Mouse (Mus musculus): ENCODE data around the gene Epm2a. TPM values are rescaled to one million over a fixed set of nuclear protein-coding genes. Genes with fewer than 3 reads are reported as not detected.

The Epm2a gene
- polyA plus RNA-seq, 1 experiment from 2014 or later, result 1.3 TPM

- 89% methylated on average over 6 of the region's 6 CpGs for WGBS
- ATAC-seq (ENCODE audit: low FRiP score), result no peak
These were observed 96.1 kb downstream of the Epm2a start for GRCm38 (mm10) chr10:11439342-11439741.

DNA sequence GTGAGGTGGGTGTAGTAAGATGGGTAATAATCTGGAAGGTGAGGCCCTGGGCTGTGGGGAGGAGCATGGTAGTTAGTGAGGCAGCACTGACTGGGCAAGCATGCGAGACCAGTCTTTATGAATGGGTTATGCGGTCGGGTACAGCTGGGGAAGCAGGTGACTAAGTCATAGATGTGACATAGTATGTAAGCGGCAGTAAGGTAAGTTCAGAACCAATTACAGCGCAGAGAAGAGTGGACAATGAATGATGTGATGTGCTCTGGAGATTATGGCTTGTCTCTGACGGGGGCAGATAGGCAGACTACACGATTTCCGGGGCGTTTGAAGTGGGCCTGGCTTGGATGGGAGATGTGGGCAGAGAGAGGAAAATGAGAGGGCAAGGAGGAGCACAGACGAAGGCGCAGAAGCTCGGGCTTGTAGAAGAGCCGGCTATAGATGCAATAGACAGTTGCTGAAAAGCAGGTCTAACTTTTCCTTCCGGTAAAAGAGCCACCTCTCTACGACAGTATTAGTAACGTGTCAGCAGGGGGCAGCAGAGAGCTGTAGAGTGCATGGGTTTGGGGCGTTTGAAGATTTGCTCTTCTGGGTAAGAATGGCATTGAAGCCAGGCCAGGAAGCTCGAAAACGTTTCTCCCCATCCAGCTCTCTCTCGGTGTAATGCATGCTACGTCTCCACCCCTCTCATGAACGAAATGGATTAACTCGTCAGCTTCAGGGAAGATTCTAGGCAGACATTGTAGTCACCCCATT lies 106.5 kb downstream of the Epm2a start:
- H3K4me1 ChIP-seq (replicated peaks), result peaks cover 10% of the 10 kb centered on the region
- H3K9ac ChIP-seq, result peak overlapping the region; percentile 20; the same call in 1 of the 2 replicates
- 0 out of 2 replicates have a peak overlapping the region, but pooled peaks have one; percentile 41 for H3K27ac ChIP-seq

More at GRCm38 (mm10) chr10:11439342-11439741, 96.1 kb downstream of the Epm2a start:
- Histone ChIP-seq H3K4me1 (replicated peaks) (no peaks in the 10 kb centered on the region), H3K9me3 (no peaks in the 10 kb centered on the region), H3K27ac (no peak overlapping the region), H3K4me3 (no peak overlapping the region), H3K27me3 (no peaks in the 10 kb centered on the region), H3K36me3 (no peaks in the 10 kb centered on the region), H3K4me2 (no peak overlapping the region), H3K9ac (no peak overlapping the region)

DNA sequence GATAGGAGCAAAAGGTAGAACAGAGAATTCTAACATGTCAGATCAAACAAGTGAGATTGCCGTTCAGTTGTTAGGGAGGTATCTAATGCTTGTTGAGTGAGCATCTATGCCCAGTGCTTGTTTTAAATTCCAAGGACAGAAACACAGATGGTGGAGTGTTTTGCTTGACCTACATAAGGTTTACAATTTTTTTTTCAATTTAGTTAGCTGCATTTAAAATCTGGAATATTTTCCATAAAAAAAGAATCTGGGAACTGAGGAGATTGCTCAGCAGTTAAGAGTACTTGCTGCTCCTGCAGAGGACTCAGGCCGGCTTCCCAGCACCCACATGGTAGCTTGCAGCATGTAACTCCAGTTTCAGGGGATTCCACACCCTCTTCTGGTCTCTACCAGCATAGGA lies 109.3 kb downstream of the Epm2a start:
- Histone ChIP-seq H3K4me2 (no peak overlapping the region), H3K4me1 (replicated peaks) (peaks cover 10% of the 10 kb centered on the region), H3K4me3 (no peak overlapping the region), H3K9me3 (no peaks in the 10 kb centered on the region), H3K36me3 (no peaks in the 10 kb centered on the region), H3K27me3 (no peaks in the 10 kb centered on the region), H3K9ac (no peak overlapping the region), H3K27ac (no peak overlapping the region)
- 94% methylated on average over 2 of the region's 2 CpGs for WGBS
- ATAC-seq (ENCODE audit: low FRiP score), result no peak

More for the DNA sequence above, 106.5 kb downstream of the Epm2a start:
- WGBS, result 34% methylated on average over 23 of the region's 23 CpGs
- Histone ChIP-seq H3K4me2 (peak overlapping the region; percentile 21; the same call in 1 of the 2 replicates), H3K36me3 (no peaks in the 10 kb centered on the region), H3K4me3 (no peak overlapping the region), H3K9me3 (no peaks in the 10 kb centered on the region), H3K27me3 (no peaks in the 10 kb centered on the region)
- peak; percentile 91 for ATAC-seq (ENCODE audit: low FRiP score)

GRCm38 (mm10) chr10:11457445-11457844 lies 114.2 kb downstream of the Epm2a start:
- Histone ChIP-seq H3K9ac (no peak overlapping the region), H3K9me3 (no peaks in the 10 kb centered on the region), H3K36me3 (no peaks in the 10 kb centered on the region), H3K27ac (no peak overlapping the region), H3K4me2 (no peak overlapping the region), H3K4me3 (no peak overlapping the region), H3K27me3 (no peaks in the 10 kb centered on the region), H3K4me1 (replicated peaks) (no peaks in the 10 kb centered on the region)
- WGBS, result 30% methylated on average over 1 of the region's 1 CpGs
- ATAC-seq (ENCODE audit: low FRiP score), result no peak

DNA sequence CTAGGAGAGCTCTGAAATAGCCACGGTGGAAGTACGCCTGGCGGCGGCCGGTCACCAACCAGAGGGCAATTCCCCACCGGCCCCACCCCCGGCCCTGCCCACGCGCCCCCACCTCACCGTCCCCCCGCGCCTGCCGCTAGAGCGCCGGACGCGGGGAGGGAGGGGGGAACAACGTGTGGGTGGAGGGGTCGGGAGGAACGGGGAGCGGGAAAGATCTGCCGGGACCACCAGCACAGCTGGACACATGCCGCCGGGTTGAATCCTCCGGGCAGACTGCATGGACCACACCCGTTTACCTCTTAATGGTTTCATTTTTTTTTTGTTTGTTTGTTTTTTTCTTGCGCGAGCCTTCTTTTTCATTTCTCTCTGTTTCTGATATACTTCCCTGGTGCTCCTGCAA lies 148.8 kb downstream of the Epm2a start:
- peaks cover 10% of the 10 kb centered on the region for H3K9me3 ChIP-seq
- no peak overlapping the region for H3K9ac ChIP-seq
- H3K27ac ChIP-seq, result no peak overlapping the region
- no peaks in the 10 kb centered on the region for H3K36me3 ChIP-seq
- H3K4me1 ChIP-seq (replicated peaks), result no peaks in the 10 kb centered on the region
- H3K4me2 ChIP-seq, result no peak overlapping the region
- no peaks in the 10 kb centered on the region for H3K27me3 ChIP-seq
- peak; percentile 76 for ATAC-seq (ENCODE audit: low FRiP score)
- WGBS, result 38% methylated on average over 28 of the region's 28 CpGs
- no peak overlapping the region for H3K4me3 ChIP-seq

Other genes with a start within 250 kb of the Epm2a start
- 22.9 and 23.4 TPM in 2 replicates for gene Shprh, start 194.0 kb upstream of the Epm2a start, polyA plus RNA-seq (2015; fragmentation: Nextera tagmentation; extraction: Ambion mirVana)
- 25.2 and 27.0 TPM in 2 replicates for gene Fbxo30, start 62.1 kb upstream of the Epm2a start, polyA plus RNA-seq (2015; fragmentation: Nextera tagmentation; extraction: Ambion mirVana)

Data from hindbrain, embryonic 13.5 days (tissue).